Mouse (Mus musculus): ENCODE measurements around the gene Apba2.

DNA sequence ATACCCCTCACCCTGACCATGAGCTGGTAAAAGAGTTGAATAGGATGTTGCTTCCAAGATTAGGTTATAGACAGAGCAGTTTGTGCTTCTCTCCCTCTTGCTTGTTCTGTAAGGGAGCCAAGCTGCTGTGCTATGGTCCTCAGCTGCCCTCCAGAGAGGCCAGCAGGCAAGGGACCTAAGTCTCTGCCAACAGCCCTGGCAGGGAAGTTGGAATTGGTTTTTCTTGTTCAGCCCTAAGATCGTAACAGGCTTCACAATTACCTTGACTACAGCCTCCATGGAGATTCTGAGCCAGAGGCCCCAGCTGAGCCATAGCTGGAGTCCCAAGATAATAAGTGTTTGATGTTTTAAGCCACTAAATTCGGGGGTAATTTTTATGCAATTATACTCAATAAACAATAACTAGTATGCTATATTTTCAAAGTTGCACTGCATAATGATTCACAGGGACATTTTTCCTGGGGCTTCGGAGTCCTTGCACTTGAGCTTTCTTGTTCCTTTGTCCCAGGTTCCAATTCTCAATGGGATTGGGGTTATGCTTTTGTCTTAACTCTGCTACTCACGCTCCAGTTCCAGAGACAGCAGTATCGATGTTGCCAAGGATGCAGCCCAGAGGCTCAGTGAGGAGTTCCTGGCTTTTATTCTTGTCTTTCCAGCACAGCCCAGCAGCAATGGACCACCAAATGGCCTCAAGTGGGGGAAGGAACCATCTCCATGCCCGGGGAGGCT is 224.6 kb downstream of the Apba2 start:
- TF ChIP-seq POLR2A (IDR thresholded peaks at IDR 0.05; ENCODE audit: extremely low read depth, insufficient read depth, low read length) = no peak
- no peak for TF ChIP-seq CTCF (IDR thresholded peaks at IDR 0.05; ENCODE audit: extremely low read depth, insufficient read depth, low read length)
